Comparison of ENCODE assay signal across 1 mouse cellular context in the genomic region with DNA sequence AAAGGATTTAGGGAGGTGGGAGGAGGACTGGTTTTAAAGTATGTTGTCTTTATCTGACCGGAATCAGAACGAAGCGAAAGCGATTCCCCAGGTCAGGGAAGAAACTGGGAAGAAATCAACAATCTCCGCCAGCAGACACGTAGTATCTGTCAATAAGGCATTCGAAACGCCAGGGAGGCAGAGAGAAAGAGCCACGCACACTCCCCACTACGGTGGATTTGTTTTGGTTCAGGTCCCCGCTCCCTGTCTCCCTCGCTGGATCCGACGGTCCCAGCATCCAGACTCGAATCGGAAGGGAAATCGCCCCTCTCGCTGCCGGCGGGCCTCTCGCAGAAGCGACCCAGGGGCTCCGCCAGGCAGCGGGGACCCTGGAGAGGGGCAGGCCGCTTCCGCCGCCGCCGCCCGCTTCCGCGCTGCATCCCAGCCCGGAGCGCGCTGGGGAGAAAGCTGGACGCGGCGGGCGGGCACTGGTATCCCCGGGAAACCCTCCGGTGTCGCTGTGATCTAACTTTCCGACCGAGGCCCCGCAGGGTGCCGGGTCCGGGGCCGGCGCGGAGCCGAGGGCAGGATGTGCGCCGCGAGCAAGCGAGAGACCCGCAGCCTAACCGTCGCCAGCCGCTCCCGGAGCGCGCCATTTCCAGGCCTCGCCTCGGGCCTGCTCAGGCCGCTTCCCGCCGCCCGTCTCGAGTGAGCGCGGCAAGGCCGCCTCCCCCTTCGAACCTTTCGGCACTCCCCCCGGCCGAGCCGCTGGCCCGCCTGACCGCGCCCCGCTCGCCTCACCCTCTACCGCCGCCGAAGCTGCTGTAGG.
TF ChIP-seq lines count a peak whose summit lies in the region.

No protein-coding gene starts in this region.

TF ChIP-seq in C2C12, 6 proteins besides CTCF, POLR2A, EP300 and RAD21 (continued from another document):
- TF ChIP-seq CEBPB (IDR thresholded peaks at IDR 0.05; ENCODE audit: low read depth) (no peak), MYOG (IDR thresholded peaks at IDR 0.05; ENCODE audit: control insufficient read depth, extremely low read depth, insufficient read length) (no peak)
